Mouse (Mus musculus): Measurements from ENCODE around the gene Dedd.
"Not testable (repeated sequence)": the region's sequence is repeated elsewhere in the genome, so short reads cannot be mapped to it uniquely, and the experiment has no call there.

Dedd gene

DNA sequence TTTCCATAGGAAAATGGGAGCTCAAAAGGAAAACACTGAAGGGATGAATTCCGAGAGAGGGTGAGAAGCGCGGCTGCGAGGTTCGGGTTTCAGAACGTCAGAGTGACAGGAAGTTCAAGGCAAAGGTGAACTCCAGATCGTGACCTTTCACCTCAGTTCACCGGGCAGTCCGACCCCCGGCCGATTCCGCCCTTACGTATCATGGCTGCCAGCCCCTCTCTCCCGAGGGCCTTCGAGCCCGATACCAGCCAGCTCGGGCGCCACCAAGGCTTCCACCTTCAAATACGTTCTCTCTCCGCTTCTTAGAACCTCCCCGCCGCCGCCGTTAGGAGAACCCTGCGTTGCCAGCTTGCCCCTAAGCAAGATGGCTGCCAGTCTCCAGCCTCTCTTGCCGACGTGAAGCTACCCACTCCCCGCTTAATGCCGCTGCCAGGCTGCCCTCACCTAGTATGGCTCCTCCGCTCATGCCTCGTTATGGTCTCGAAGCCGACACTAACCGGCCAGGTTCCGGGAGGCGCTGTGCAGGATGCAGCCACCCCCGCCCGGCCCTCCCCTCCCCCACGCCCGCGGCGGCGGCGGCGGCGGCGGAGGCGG, at the start of gene Dedd:
Dedd (plus strand) TSS at position 307 of the 594 bp plus-strand sequence.
- DNase-seq (ENCODE audit: low spot score in 2 of 2): peak; percentile 87 to 91

GRCm38 (mm10) chr1:171279721-171280120, 49.2 kb upstream of the Dedd start:
- no peak for DNase-seq (ENCODE audit: low spot score in 2 of 2)

DNA sequence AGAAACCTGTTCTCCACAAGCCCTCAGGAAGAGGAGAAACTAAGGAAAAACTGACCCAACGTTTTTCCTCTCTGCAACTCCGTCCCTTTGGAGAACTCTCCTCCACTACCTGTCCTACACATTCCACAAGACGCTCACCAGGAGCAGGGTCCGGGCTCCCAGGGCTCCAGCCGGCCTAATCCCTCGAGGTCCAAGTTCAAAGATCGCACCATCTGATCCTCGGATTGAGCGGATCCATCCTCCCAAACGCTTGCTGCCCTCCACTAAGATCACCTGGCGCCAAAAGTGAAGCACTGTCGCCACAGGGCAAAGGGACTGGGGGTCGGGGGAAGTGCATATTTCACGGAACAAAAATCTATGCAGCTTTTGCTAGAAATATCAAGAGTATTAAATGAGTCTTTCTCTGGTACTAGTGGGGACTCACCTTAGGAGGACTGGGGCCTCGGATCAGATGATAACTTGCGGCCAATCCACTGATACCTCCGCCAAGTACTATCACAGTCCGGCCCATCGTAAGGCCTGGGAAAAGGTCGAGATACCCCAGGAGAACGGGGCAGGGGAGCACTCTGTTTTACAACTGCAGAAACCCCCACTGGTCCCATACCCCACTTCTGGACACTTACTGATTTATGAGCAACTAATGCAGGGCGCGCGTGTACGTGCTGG, 48.6 kb upstream of the Dedd start:
- DNase-seq (ENCODE audit: low spot score in 2 of 2): no peak

GRCm38 (mm10) chr1:171280916-171281527, 47.9 kb upstream of the Dedd start, which contains the start of gene Ppox:
Ppox (minus strand) TSS chr1:171281186.
- peak; percentile 89 for DNase-seq (ENCODE audit: low spot score in 2 of 2)

DNA sequence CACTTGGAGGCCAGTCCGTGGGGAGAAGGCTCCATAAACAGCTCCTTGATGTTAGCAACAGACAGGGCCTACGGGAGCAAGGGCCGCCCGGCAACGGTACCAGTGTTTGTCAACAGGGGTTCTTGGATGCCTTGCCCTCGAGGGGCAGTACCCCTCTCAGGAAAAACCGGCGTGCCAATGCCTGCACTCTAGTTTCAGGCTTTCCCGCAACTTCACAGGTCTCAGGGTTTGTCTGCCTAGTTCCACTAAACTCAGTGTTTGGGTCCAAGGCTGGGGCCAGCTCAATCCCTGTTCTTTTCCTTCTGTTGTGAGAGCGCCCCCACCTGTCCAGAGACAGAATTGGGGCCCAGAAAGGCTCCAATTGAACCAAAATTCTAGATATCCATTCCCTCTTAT, 47.4 kb upstream of the Dedd start:
- peak; percentile 69 to 84 for DNase-seq (ENCODE audit: low spot score in 2 of 2)

DNA sequence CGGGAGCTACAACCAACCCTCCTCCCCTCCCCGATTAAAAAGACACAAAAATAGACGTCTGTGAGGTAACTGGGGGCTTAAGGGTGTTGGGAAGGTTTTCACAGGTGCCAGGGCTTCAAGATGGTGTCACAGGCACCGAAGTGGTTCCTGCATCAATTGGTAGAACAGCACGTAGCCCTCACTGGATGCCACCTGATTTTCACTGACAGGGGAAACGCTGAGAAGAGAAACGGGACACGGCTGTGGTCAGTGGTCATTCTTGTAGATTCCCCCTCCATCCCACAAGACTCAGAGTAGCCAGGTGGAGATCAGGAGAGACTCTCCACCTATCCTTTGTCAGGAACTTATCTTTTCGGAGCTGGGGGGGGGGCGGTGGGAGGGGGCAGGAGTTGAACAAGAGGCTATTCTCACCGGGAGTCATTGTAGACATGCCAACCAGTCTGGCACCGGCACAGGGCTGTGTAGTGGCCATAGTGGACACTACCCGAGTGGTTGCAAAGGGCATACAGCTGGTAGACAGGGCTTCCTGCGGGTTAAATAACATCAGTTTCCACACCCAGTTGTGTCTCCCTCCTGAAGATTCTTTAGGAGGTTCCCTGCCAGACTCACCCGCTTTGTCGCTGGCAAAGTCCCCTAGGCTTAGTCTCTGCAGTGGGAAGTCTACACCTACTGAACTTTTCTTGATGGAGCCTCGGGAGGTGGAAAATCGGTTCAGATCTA, 46.7 kb upstream of the Dedd start:
- DNase-seq (ENCODE audit: low spot score in 2 of 2): no peak

GRCm38 (mm10) chr1:171283188-171284160, 45.5 kb upstream of the Dedd start:
- no peak for DNase-seq (ENCODE audit: low spot score in 2 of 2)

DNA sequence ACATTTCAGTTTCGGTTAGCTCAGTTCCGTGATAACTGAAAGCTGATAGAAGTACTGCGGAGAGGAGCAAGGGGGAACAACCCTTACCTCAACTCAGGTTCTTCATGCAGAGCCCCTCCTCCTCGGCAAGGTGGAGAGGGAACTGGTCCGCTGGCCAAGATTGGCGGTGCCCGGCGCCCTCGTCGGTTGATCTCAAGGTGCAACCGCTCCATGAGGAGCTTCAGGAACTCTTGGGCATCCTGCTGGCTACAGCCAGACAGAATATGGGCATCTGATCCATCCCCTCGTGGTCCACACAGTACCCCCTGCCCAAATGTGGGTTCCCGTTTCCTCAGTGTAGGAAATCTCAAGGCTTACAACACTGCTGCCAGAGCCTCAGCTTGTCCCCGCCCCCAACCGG, 44.5 kb upstream of the Dedd start:
- no peak for DNase-seq (ENCODE audit: low spot score in 2 of 2)

GRCm38 (mm10) chr1:171285096-171285892, 43.7 kb upstream of the Dedd start:
- no peak for DNase-seq (ENCODE audit: low spot score in 2 of 2)

GRCm38 (mm10) chr1:171286517-171286916, 42.4 kb upstream of the Dedd start:
- DNase-seq (ENCODE audit: low spot score in 2 of 2): no peak

GRCm38 (mm10) chr1:171287136-171288081, 41.5 kb upstream of the Dedd start, which contains the start of gene Usp21:
Usp21 (minus strand) TSS chr1:171287991.
- peak; percentile 94 to 95 for DNase-seq (ENCODE audit: low spot score in 2 of 2)

DNA sequence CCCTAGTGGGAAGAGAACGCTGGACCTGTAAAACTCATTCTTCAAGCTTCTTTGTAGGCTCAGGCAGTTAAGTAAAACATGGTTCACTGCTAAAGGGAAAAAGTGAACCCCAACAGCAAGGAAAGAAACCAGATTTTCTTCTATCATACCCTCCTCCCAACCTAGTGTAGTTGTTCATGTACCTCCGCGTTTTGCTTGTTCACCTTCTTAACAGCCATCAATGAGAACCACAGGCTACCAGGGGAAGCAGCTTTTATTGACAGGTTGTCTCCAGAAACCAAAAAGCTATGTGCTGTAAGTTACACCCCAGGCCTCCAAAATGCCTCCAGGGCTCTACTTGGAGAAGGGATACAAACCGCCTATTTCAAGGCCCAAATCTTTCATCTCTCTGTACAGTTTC, 40.6 kb upstream of the Dedd start:
- DNase-seq (ENCODE audit: low spot score in 2 of 2): no peak

GRCm38 (mm10) chr1:171293351-171293750, 35.6 kb upstream of the Dedd start:
- DNase-seq (ENCODE audit: low spot score in 2 of 2): no peak

DNA sequence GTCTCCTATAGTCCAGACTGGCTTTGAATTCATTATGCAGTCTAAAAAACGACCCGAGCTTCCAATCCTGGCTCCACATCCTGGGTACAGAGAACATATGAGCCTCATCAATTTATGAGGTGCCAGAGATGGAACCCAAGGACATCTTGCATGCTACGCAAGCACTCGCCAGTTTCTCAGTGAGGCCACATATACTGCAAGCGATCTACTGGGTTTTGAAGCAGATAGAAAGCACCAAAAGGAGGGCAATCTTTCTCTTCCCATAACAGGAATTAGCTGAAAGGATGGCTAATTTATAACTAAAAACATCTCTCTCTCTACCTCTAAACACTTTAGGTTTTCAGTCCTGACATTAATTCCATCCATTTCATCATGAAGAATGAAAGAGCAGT, 35.0 kb upstream of the Dedd start:
- no peak for DNase-seq (ENCODE audit: low spot score in 2 of 2)

GRCm38 (mm10) chr1:171294298-171295062, 34.5 kb upstream of the Dedd start, which contains the start of gene Ufc1:
Ufc1 (minus strand) TSS chr1:171295024.
- DNase-seq (ENCODE audit: low spot score in 2 of 2): peak; percentile 81 to 82

- DNase-seq (ENCODE audit: low spot score in 2 of 2): no peak
Observed at GRCm38 (mm10) chr1:171295063-171295402, 33.9 kb upstream of the Dedd start.

DNA sequence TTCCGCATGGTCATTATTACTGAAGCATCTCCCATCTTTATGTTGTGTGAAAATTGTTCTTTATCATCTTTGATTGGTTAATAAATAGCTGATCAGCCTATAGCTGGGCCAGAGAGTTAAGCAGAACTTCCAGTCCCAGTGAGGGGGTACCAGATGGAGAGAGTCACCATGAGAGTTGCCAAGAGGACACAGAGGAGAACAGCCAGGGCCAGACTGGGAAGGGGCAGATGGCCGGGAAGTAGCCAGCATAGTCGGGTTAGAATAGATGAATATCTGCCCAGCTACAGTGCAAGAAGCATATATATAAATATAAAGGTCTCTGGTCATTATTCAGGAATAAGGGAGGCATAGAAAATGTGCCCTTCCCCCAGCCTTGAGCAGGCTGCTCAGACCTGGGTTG, 30.7 kb upstream of the Dedd start:
- DNase-seq (ENCODE audit: low spot score in 2 of 2): no peak

DNA sequence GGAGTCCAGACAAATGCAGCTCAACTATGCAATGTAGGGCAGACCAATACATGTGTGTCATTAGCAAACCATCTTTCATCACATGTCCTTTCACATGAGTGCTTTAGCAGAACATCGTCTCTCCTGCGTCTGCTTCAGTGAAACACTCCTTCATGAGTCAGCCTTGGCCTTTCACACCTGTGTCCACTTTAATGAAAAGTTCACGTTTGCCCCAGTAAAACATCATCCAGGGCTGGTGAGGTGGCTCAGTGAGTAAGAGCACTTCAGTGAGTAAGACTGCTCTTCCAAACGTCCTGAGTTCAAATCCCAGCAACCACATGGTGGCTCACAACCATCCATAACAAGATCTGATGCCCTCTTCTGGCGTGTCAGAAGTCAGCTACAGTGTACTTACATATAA, 22.8 kb upstream of the Dedd start:
- DNase-seq (ENCODE audit: low spot score in 2 of 2): not testable (repeated sequence)

DNA sequence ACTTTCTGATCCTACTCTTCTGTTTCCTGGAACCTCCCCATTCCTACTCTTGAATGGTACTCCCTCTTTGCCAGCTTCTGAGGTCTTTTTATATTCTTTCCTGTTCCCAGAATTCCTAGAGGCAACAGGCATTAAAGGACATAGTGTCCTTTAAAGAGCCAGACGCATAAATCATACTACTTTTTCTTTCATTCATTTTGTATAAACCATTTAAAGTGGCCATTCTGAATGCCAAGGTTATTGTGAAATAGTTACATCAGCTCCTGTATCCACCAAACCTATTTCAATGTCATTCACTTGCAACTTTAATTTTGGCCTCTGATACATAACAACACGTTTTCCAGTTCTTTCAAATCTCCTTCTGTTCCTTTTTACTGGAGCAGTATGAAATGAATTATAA, 19.6 kb upstream of the Dedd start:
- no peak for DNase-seq (ENCODE audit: low spot score in 2 of 2)
